Mouse (Mus musculus) brain, embryonic 14.5 days (tissue): ENCODE measurements around the gene Rnf31.

ENCODE experiments used
- CTCF ChIP-seq: fragments of 200-500 bp; IDR thresholded peaks from 2 replicates; pipeline ENCODE4 v1.5.1; 2012; ENCODE audit warnings: inconsistent platforms, mild to moderate bottlenecking, moderate library complexity, borderline replicate concordance; ENCODE audit not compliant: insufficient read depth, insufficient read length; ENCODE audit errors: extremely low read depth
- POLR2A ChIP-seq: fragments of 200-500 bp; IDR thresholded peaks from 2 replicates; pipeline ENCODE4 v1.6.1; 2012; ENCODE audit warnings: mild to moderate bottlenecking, inconsistent platforms, borderline replicate concordance; ENCODE audit not compliant: poor library complexity, insufficient read depth, insufficient read length, severe bottlenecking; ENCODE audit errors: extremely low read depth

- TF ChIP-seq CTCF (no peak), POLR2A (no peak)
These were observed 33.9 kb upstream of the Rnf31 start for GRCm38 (mm10) chr14:55557587-55557986.
